ENCODE assay signal across 21 mouse cellular contexts in genomic region chr14:114352307-114352706, GRCm38 (mm10).
DNase-seq lines count a peak whose midpoint lies in the region; ATAC-seq and TF ChIP-seq lines count a peak whose summit lies in the region.
"Had no signal": no experiment of that assay in that cellular context is flagged by ENCODE, and none has a peak within 500 bp of the region (broad histone marks: within the 10 kb centered on the region; RNA-seq: fewer than 3 reads in every experiment).

No protein-coding gene starts in this region.

- H3K4me1 ChIP-seq in intestine, embryonic 15.5 days (replicated peaks): no peaks in the 10 kb centered on the region
- no peaks in the 10 kb centered on the region for H3K4me1 ChIP-seq in intestine, embryonic 16.5 days (ENCODE audit: control insufficient read depth, insufficient read depth, low read length)
- no peaks in the 10 kb centered on the region for H3K4me1 ChIP-seq in intestine, postnatal 0 days (replicated peaks; ENCODE audit: control insufficient read depth, insufficient read depth, low read length)

- WGBS in intestine, embryonic 15.5 days: 75% methylated on average over 5 of the region's 5 CpGs
- WGBS in intestine, embryonic 16.5 days: 63% methylated on average over 5 of the region's 5 CpGs
- WGBS in intestine, postnatal 0 days: 49% methylated on average over 5 of the region's 5 CpGs

- DNase-seq in kidney, postnatal 25 days: no peak
- no peak for DNase-seq in layer of hippocampus, adult 18-20 months (ENCODE audit: low spot score in 2 of 2)
- DNase-seq: adrenal gland, adult 2 months; adrenal gland, adult 8-10 months; adrenal gland, postnatal 10 days; adrenal gland, postnatal 14 days; adrenal gland, postnatal 25 days; adrenal gland, postnatal 36 days; B cell, adult 2 months; cerebellum, adult 11 months; cerebellum, adult 11-12 months; cerebellum, adult 18-20 months had no signal

- peak; percentile 85 for ATAC-seq in intestine, embryonic 15.5 days
- ATAC-seq in intestine, embryonic 16.5 days: peak; percentile 89
- peak; percentile 71 for ATAC-seq in intestine, postnatal 0 days
- ATAC-seq in megakaryocyte progenitor cell, adult 5-6 weeks (replicated peaks; ENCODE audit: poor library complexity): no peak
- ATAC-seq: activated CD4-positive, CD25-positive, alpha-beta regulatory T cell, adult 4 months; CD4-positive, CD25-positive, alpha-beta regulatory T cell, adult 4 months; Patski had no signal

- no peak overlapping the region for H3K9ac ChIP-seq in intestine, embryonic 15.5 days
- H3K9ac ChIP-seq in intestine, embryonic 16.5 days (ENCODE audit: low read depth, low read length): no peak overlapping the region
- no peak overlapping the region for H3K9ac ChIP-seq in intestine, postnatal 0 days (ENCODE audit: low read depth, low read length)

- H3K27me3 ChIP-seq in intestine, embryonic 15.5 days (replicated peaks): no peaks in the 10 kb centered on the region
- H3K27me3 ChIP-seq in intestine, embryonic 16.5 days (replicated peaks; ENCODE audit: control insufficient read depth, insufficient read depth, low read length): no peaks in the 10 kb centered on the region
- H3K27me3 ChIP-seq in intestine, postnatal 0 days (replicated peaks; ENCODE audit: control insufficient read depth, insufficient read depth, low read length): no peaks in the 10 kb centered on the region
- H3K27me3 ChIP-seq: CH12.LX, Patski had no signal

- no peak for TF ChIP-seq CTCF in intestine, postnatal 0 days (IDR thresholded peaks at IDR 0.05; ENCODE audit: low read depth)

- H3K27ac ChIP-seq in intestine, embryonic 15.5 days: no peak overlapping the region
- H3K27ac ChIP-seq in intestine, embryonic 16.5 days (ENCODE audit: low read length): no peak overlapping the region
- no peak overlapping the region for H3K27ac ChIP-seq in intestine, postnatal 0 days (ENCODE audit: low read depth, low read length)

- no peaks in the 10 kb centered on the region for H3K36me3 ChIP-seq in intestine, embryonic 15.5 days
- H3K36me3 ChIP-seq in intestine, embryonic 16.5 days (ENCODE audit: control insufficient read depth, insufficient read depth, low read length): no peaks in the 10 kb centered on the region
- H3K36me3 ChIP-seq in intestine, postnatal 0 days (ENCODE audit: control insufficient read depth, insufficient read depth): no peaks in the 10 kb centered on the region
- H3K36me3 ChIP-seq: G1E had no signal

- no peak overlapping the region for H3K4me2 ChIP-seq in intestine, embryonic 15.5 days (replicated peaks)
- H3K4me2 ChIP-seq in intestine, embryonic 16.5 days (ENCODE audit: low read depth, low read length): no peak overlapping the region
- no peak overlapping the region for H3K4me2 ChIP-seq in intestine, postnatal 0 days (replicated peaks; ENCODE audit: low read depth)

- H3K4me3 ChIP-seq in intestine, embryonic 15.5 days (replicated peaks): no peak overlapping the region
- H3K4me3 ChIP-seq in intestine, embryonic 16.5 days (ENCODE audit: low read length): no peak overlapping the region
- no peak overlapping the region for H3K4me3 ChIP-seq in intestine, postnatal 0 days (ENCODE audit: low read depth, low read length)

- H3K9me3 ChIP-seq in intestine, embryonic 15.5 days: no peaks in the 10 kb centered on the region
- H3K9me3 ChIP-seq in intestine, embryonic 16.5 days (ENCODE audit: control insufficient read depth, low read length): no peaks in the 10 kb centered on the region
- H3K9me3 ChIP-seq in intestine, postnatal 0 days (ENCODE audit: control insufficient read depth): no peaks in the 10 kb centered on the region
